Mouse (Mus musculus): ENCODE measurements around the gene Csmd2.

GRCm38 (mm10) chr4:128448831-128449431 is 461.3 kb downstream of the Csmd2 start:
- TF ChIP-seq CHD2 (IDR thresholded peaks at IDR 0.05; ENCODE audit: low read depth, low read length): no peak
- no peak for TF ChIP-seq HCFC1 (IDR thresholded peaks at IDR 0.05; ENCODE audit: borderline replicate concordance, insufficient read depth, low read length)
- no peak for TF ChIP-seq ZC3H11A (IDR thresholded peaks at IDR 0.05; ENCODE audit: borderline replicate concordance, low read depth, low read length)
- TF ChIP-seq MAFK (IDR thresholded peaks at IDR 0.05; ENCODE audit: insufficient read depth, low read depth, low read length): no peak
- TF ChIP-seq ZNF384 (IDR thresholded peaks at IDR 0.05; ENCODE audit: low read depth, low read length): no peak
